17 mouse cellular contexts compared by ENCODE assay signal in the genomic region with DNA sequence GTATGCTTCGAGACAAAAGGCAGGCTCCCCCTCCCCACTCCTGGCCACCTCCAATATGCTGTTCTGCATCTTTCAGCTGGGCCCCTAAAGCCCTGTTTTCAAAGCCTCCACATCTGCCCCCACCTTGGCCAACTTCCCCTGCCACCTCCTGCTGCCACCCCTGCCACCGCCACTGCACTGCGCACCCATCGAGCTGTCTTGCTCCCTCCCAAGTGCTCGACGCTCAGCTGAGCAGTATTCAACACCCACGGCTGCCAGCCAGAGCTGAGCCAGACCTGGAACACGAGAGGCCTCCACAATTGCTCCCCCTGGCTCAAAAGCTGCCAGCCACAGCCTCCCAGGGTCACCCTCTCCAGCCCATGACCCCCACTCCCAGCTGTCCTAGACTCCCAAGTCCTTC. TPM values are rescaled to one million over a fixed set of nuclear protein-coding genes. Genes with fewer than 3 reads are reported as not detected.
A peak's percentile ranks its signal among the peaks of the same experiment; 100 is the strongest.
DNase-seq lines count a peak whose midpoint lies in the region; ATAC-seq lines count a peak whose summit lies in the region.
"Had no signal": no experiment of that assay in that cellular context is flagged by ENCODE, and none has a peak within 500 bp of the region (broad histone marks: within the 10 kb centered on the region; RNA-seq: fewer than 3 reads in every experiment).

No protein-coding gene starts in this region.

- intact Hi-C loops in left cerebral cortex, postnatal 25 days (cut with DNase I) = no loop called here

- ATAC-seq in frontal cortex, adult (ENCODE audit: low TSS enrichment) = peak; percentile 86
- ATAC-seq: inflammation-experienced regulatory T-cells, adult 6 months had no signal

- DNase-seq in frontal cortex, postnatal 10 days (ENCODE audit: low spot score in 2 of 2) = no peak
- peak; percentile 40 to 66 for DNase-seq in left cerebral cortex, postnatal 25 days (ENCODE audit: low spot score in 2 of 2)
- DNase-seq in left cerebral cortex, adult 11 months (ENCODE audit: low spot score) = no peak
- DNase-seq in brain, adult 2 months (ENCODE audit: low read depth, low spot score) = peak; percentile 68
- DNase-seq in right cerebral cortex, postnatal 14 days = peak; percentile 33
- DNase-seq in adrenal gland, postnatal 4 days (ENCODE audit: low spot score in 2 of 2) = no peak
- DNase-seq: adrenal gland, postnatal 25 days; cerebellum, adult 2 months; cerebellum, postnatal 36 days; gastrocnemius, postnatal 14 days; heart, adult 18-20 months; heart, postnatal 36 days; kidney, adult 2 months; kidney, postnatal 14 days; lung, postnatal 4 days had no signal

RNA-seq across cellular contexts. Expression of a gene that starts 47.8 kb away (rescaled TPM):
- 10 to 100 TPM; 11.8 to 12.6 TPM for total RNA-seq in left cerebral cortex, postnatal 25 days (2021)
- 1 to 10 TPM; 8.2 to 9.5 TPM for total RNA-seq in adrenal gland, postnatal 4 days (2021)

Comparison
In these comparisons a context has a peak if more than half of its experiments do, and no peak if none do; other contexts are left out.
1. DNase-seq: peak in left cerebral cortex, postnatal 25 days (2 of 2), brain, adult 2 months (single experiment) and right cerebral cortex, postnatal 14 days (single experiment); none in frontal cortex, postnatal 10 days (0 of 2), left cerebral cortex, adult 11 months (single experiment) and adrenal gland, postnatal 4 days (0 of 2).